Comparison of ENCODE assay signal across 20 mouse cellular contexts in genomic region chr7:114300782-114301181, GRCm38 (mm10).
"Had no signal": no experiment of that assay in that cellular context is flagged by ENCODE, and none has a peak within 500 bp of the region (broad histone marks: within the 10 kb centered on the region; RNA-seq: fewer than 3 reads in every experiment).

No protein-coding gene starts in this region.

- H3K9me3 ChIP-seq: heart, embryonic 10.5 days; heart, embryonic 12.5 days; hindbrain, embryonic 13.5 days; hindbrain, embryonic 15.5 days; kidney, embryonic 15.5 days; limb, embryonic 13.5 days; limb, embryonic 15.5 days had no signal

- H3K27ac ChIP-seq: heart, embryonic 10.5 days; hindbrain, embryonic 13.5 days; hindbrain, embryonic 15.5 days; hindbrain, postnatal 0 days; kidney, embryonic 15.5 days; kidney, postnatal 0 days; limb, embryonic 13.5 days; limb, embryonic 15.5 days had no signal

- H3K4me1 ChIP-seq: heart, embryonic 10.5 days; hindbrain, embryonic 13.5 days; hindbrain, embryonic 15.5 days; kidney, embryonic 15.5 days; limb, embryonic 13.5 days; limb, embryonic 15.5 days had no signal

- H3K4me2 ChIP-seq: heart, embryonic 12.5 days; hindbrain, embryonic 13.5 days; hindbrain, embryonic 15.5 days; kidney, embryonic 15.5 days; limb, embryonic 13.5 days; limb, embryonic 15.5 days had no signal

- ATAC-seq: hindbrain, postnatal 0 days; intestine, embryonic 16.5 days had no signal

- DNase-seq: gastrocnemius, postnatal 14 days; gastrocnemius, postnatal 36 days; heart, postnatal 10 days; kidney, adult 11 months; kidney, adult 2 months; kidney, adult 9 months; kidney, postnatal 14 days; kidney, postnatal 36 days; layer of hippocampus, postnatal 36 days; left cerebral cortex, postnatal 4 days had no signal

- H3K4me3 ChIP-seq: heart, embryonic 10.5 days; heart, embryonic 12.5 days; hindbrain, embryonic 13.5 days; hindbrain, embryonic 15.5 days; kidney, embryonic 15.5 days; limb, embryonic 13.5 days; limb, embryonic 15.5 days had no signal

- H3K27me3 ChIP-seq: heart, embryonic 12.5 days; hindbrain, embryonic 13.5 days; hindbrain, embryonic 15.5 days; kidney, embryonic 15.5 days; limb, embryonic 13.5 days; limb, embryonic 15.5 days had no signal

- H3K9ac ChIP-seq: heart, embryonic 12.5 days; hindbrain, embryonic 13.5 days; hindbrain, embryonic 15.5 days; kidney, embryonic 15.5 days; limb, embryonic 13.5 days; limb, embryonic 15.5 days had no signal

- H3K36me3 ChIP-seq: heart, embryonic 10.5 days; heart, embryonic 12.5 days; hindbrain, embryonic 13.5 days; hindbrain, embryonic 15.5 days; kidney, embryonic 15.5 days; limb, embryonic 13.5 days; limb, embryonic 15.5 days had no signal
